Mouse (Mus musculus): ENCODE measurements around the gene Lrrfip2.

- TF ChIP-seq CTCF (IDR thresholded peaks at IDR 0.05; ENCODE audit: control insufficient read depth, insufficient read depth, insufficient replicate concordance, low read depth, low read length), result no peak
- TF ChIP-seq POLR2A (IDR thresholded peaks at IDR 0.05; ENCODE audit: control insufficient read depth, low read depth, low read length), result no peak
Observed at GRCm38 (mm10) chr9:111087960-111088359, 29.4 kb upstream of the Lrrfip2 start.

All from testis, adult 2 months (tissue).